Mouse (Mus musculus): ENCODE measurements around the gene Prpf31. TPM values are rescaled to one million over a fixed set of nuclear protein-coding genes. Genes with fewer than 3 reads are reported as not detected.

Gene Prpf31
- total and polyA plus RNA-seq, 2 experiments: 7.9 to 13.0 TPM

- Histone ChIP-seq H3K36me3 (ENCODE audit: control insufficient read depth, insufficient read depth, low read length) (peaks cover 22% of the 10 kb centered on the region), H3K4me3 (ENCODE audit: insufficient read depth, low read depth, low read length) (peak within 1 kb of the TSS; percentile 77), H3K79me2 (ENCODE audit: control insufficient read depth, insufficient read depth, low read length) (peaks cover 3% of the 10 kb centered on the region; the same call in 1 of the 2 replicates), H3K27me3 (ENCODE audit: control insufficient read depth, insufficient read depth, low read length) (no peaks in the 10 kb centered on the region), H3K9ac (ENCODE audit: low read depth, low read length) (peak within 1 kb of the TSS; percentile 83), H3K27ac (replicated peaks; ENCODE audit: insufficient read depth, low read depth, low read length) (peak within 1 kb of the TSS; percentile 81), H3K4me1 (ENCODE audit: control insufficient read depth, insufficient read depth, low read length) (peaks cover 9% of the 10 kb centered on the region)
- no peak for TF ChIP-seq CTCF (IDR thresholded peaks at IDR 0.05; ENCODE audit: low read depth, low read length)
- peak; percentile 97 for TF ChIP-seq POLR2A (IDR thresholded peaks at IDR 0.05; ENCODE audit: extremely low read depth, insufficient read depth, low read length)
- 4% methylated on average over 45 of the region's 45 CpGs for WGBS
- DNase-seq (ENCODE audit: extremely low read depth, low read depth, low spot score): peak; percentile 98
Measured at GRCm38 (mm10) chr7:3665215-3666114, 35.7 kb downstream of the Prpf31 start, which contains the start of gene Leng1. TSS of gene Leng1 (minus strand) at chr7:3665840.

- Histone ChIP-seq H3K4me3 (ENCODE audit: insufficient read depth, low read depth, low read length) (no peak overlapping the region), H3K36me3 (ENCODE audit: control insufficient read depth, insufficient read depth, low read length) (peaks cover 15% of the 10 kb centered on the region), H3K27me3 (ENCODE audit: control insufficient read depth, insufficient read depth, low read length) (no peaks in the 10 kb centered on the region), H3K79me2 (ENCODE audit: control insufficient read depth, insufficient read depth, low read length) (peaks cover 3% of the 10 kb centered on the region; the same call in 1 of the 2 replicates), H3K4me1 (ENCODE audit: control insufficient read depth, insufficient read depth, low read length) (peaks cover 9% of the 10 kb centered on the region), H3K27ac (replicated peaks; ENCODE audit: insufficient read depth, low read depth, low read length) (no peak overlapping the region), H3K9ac (ENCODE audit: low read depth, low read length) (no peak overlapping the region)
- WGBS: 70% methylated on average over 14 of the region's 14 CpGs
- no peak for DNase-seq (ENCODE audit: extremely low read depth, low read depth, low spot score)
- no peak for TF ChIP-seq POLR2A (IDR thresholded peaks at IDR 0.05; ENCODE audit: extremely low read depth, insufficient read depth, low read length)
- no peak for TF ChIP-seq CTCF (IDR thresholded peaks at IDR 0.05; ENCODE audit: low read depth, low read length)
Measured at GRCm38 (mm10) chr7:3666921-3667391, 37.2 kb downstream of the Prpf31 start.

DNA sequence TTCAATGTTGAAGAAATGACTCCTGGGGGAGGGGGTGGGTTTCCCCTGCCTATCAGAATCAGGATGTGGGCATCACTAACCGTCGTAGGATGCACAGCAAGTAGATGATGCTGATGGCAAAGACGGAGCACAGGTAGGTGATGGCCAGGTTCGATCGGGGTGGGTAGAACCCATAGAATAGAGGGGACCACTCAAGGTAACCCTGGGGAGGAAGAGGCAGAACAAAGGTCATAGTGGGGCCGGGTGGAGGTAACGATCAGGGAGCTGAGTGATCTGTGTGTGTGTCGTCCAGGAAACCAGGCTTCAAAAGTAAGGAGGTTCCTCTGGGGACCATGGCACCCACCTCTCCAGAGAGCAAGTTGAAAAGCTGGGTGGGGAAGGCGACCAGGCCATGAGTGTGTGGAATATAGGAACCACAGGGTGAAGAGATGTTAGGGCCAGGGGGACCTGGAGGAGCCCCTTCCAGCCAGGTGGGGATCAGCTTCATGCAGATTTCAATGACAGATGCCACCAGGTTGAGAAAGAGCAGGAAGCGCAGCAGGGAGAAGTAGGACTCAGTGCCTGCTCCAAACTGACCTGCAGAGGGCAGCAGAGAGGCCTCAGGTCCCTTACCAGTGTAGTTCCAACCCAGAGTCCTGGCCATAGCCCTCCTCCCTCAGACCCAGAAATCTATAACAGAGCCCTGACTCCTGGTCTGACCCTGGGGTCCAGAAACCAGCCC is 44.9 kb downstream of the Prpf31 start:
- no peak overlapping the region for H3K4me3 ChIP-seq (ENCODE audit: insufficient read depth, low read depth, low read length)
- H3K36me3 ChIP-seq (ENCODE audit: control insufficient read depth, insufficient read depth, low read length): no peaks in the 10 kb centered on the region
- no peak overlapping the region for H3K9ac ChIP-seq (ENCODE audit: low read depth, low read length)
- no peaks in the 10 kb centered on the region for H3K27me3 ChIP-seq (ENCODE audit: control insufficient read depth, insufficient read depth, low read length)
- no peaks in the 10 kb centered on the region for H3K79me2 ChIP-seq (ENCODE audit: control insufficient read depth, insufficient read depth, low read length)
- TF ChIP-seq CTCF (IDR thresholded peaks at IDR 0.05; ENCODE audit: low read depth, low read length): peak; percentile 98
- no peak for TF ChIP-seq POLR2A (IDR thresholded peaks at IDR 0.05; ENCODE audit: extremely low read depth, insufficient read depth, low read length)
- H3K27ac ChIP-seq (replicated peaks; ENCODE audit: insufficient read depth, low read depth, low read length): no peak overlapping the region
- 70% methylated on average over 10 of the region's 10 CpGs for WGBS
- DNase-seq (ENCODE audit: extremely low read depth, low read depth, low spot score): peak; percentile 42
- H3K4me1 ChIP-seq (ENCODE audit: control insufficient read depth, insufficient read depth, low read length): no peaks in the 10 kb centered on the region

- no peaks in the 10 kb centered on the region for H3K4me1 ChIP-seq (ENCODE audit: control insufficient read depth, insufficient read depth, low read length)
- H3K27me3 ChIP-seq (ENCODE audit: control insufficient read depth, insufficient read depth, low read length): no peaks in the 10 kb centered on the region
- 97% methylated on average over 3 of the region's 3 CpGs for WGBS
- DNase-seq (ENCODE audit: extremely low read depth, low read depth, low spot score): no peak
- no peak overlapping the region for H3K27ac ChIP-seq (replicated peaks; ENCODE audit: insufficient read depth, low read depth, low read length)
- H3K4me3 ChIP-seq (ENCODE audit: insufficient read depth, low read depth, low read length): no peak overlapping the region
- no peaks in the 10 kb centered on the region for H3K79me2 ChIP-seq (ENCODE audit: control insufficient read depth, insufficient read depth, low read length)
- no peak overlapping the region for H3K9ac ChIP-seq (ENCODE audit: low read depth, low read length)
- H3K36me3 ChIP-seq (ENCODE audit: control insufficient read depth, insufficient read depth, low read length): no peaks in the 10 kb centered on the region
- TF ChIP-seq CTCF (IDR thresholded peaks at IDR 0.05; ENCODE audit: low read depth, low read length) (no peak), POLR2A (IDR thresholded peaks at IDR 0.05; ENCODE audit: extremely low read depth, insufficient read depth, low read length) (no peak)
Measured at GRCm38 (mm10) chr7:3675228-3675548, 45.4 kb downstream of the Prpf31 start.

- Histone ChIP-seq H3K9ac (ENCODE audit: low read depth, low read length) (no peak overlapping the region), H3K27ac (replicated peaks; ENCODE audit: insufficient read depth, low read depth, low read length) (no peak overlapping the region), H3K79me2 (ENCODE audit: control insufficient read depth, insufficient read depth, low read length) (no peaks in the 10 kb centered on the region), H3K27me3 (ENCODE audit: control insufficient read depth, insufficient read depth, low read length) (no peaks in the 10 kb centered on the region), H3K4me3 (ENCODE audit: insufficient read depth, low read depth, low read length) (no peak overlapping the region), H3K36me3 (ENCODE audit: control insufficient read depth, insufficient read depth, low read length) (no peaks in the 10 kb centered on the region), H3K4me1 (ENCODE audit: control insufficient read depth, insufficient read depth, low read length) (no peaks in the 10 kb centered on the region)
- no peak for TF ChIP-seq CTCF (IDR thresholded peaks at IDR 0.05; ENCODE audit: low read depth, low read length)
- DNase-seq (ENCODE audit: extremely low read depth, low read depth, low spot score): no peak
- 91% methylated on average over 12 of the region's 12 CpGs for WGBS
Measured at GRCm38 (mm10) chr7:3676371-3676770, 46.6 kb downstream of the Prpf31 start.

All from liver, adult 2 months (tissue).